Mouse (Mus musculus): ENCODE data around the gene Slc50a1.

Gene Slc50a1

DNA sequence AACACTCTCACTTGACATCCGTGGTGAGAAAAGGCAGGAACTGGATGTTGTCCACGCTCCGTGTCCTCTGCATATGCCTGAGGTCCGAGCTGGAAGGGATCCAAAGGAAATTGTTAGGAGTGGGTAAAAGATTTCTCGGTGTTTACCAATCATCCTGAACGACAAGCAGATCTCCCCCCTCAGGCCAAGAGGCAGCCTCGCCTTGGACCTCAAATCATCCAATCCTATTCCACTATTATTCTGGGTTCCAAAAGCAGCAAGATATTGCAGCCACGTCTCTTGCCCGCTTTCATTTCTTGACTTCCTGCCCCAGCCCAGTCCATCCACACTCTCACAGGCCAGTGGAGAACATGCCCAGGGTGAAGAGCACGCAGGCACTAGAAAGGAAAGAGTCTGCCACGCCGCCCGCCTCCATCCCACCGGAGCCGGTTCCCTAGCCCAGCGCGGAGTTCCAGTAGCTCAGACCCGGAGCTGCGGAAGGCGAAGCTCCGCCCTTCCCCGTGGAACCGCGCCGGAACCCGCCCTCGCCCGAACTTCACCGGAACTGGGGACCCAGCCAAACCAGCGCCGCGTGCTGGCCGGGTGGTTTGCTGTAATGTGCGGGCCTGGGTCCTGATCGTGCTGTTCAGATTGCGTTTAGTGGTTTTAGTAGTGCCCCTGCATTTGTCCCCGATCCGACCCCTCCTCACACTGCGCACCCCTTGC, at the start of gene Slc50a1:
TSS of gene Slc50a1 (minus strand) at position 520 of the 705 bp plus-strand sequence.
- peak; percentile 80 for DNase-seq

DNA sequence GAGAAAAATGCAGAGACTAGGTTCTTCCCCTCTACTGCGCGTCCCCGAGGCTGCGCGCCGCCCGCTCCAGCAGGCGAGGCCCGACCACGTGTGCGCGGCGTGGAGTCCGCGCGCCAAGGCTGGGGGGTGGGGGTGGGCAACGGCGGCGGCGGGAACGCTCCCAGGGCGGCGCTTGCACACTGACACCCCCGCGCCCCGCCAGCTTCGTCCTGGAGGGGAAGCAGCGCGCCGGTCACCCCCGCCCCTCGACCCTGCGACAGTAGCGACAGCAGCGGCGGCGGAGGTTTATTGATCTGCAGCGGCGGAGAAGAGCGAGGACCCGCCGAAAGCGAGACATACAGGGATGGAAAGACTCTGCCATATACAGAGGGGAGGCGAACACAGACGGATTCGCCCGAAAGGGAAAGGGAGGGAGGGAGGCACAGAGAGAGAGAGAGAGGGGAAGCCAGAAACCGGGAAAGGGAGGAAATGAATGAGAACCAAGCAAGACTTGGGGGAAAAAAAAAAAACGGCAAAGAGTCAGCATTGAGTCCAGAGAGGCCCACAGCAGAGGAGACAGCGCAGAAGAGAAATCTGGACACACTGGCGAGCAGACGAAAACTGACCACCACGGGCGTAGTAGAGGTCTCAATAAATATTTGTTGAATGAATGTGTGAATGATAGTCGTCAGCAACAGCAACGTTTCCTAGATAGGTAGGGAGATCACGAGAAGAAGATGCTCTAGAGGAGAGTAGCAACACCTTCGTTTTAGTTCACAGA, 49.4 kb upstream of the Slc50a1 start:
- no peak for DNase-seq

DNA sequence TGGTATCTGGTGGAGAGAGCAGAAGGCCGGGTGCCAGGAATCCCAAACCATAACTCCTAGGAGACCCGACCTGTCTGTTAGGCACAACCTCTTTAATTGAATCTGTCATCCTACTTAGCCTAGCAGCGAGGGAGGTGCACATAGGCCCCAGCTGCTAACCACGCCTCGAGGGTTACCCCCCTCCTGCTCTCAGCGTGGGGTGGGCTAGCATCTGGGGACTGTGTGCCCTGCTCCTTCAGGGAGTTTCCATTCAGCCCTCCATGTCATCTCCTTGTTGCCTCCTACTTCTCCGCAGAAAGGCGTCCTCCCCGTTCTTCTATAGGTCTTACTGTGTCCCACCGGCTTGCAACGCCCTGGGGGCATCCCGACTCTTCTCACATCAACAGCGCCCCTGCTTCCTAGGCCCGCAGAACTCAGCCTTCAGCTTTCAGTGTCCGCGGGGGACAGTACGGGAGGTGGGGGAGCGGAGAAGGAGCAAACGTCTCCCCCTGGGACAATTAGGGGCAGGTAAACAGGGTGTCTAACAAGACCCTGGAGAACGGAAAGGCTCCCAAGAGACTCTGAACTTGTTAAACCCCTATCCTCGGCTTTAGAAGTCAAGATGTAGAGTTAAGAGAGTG, 48.7 kb upstream of the Slc50a1 start:
- no peak for DNase-seq

DNA sequence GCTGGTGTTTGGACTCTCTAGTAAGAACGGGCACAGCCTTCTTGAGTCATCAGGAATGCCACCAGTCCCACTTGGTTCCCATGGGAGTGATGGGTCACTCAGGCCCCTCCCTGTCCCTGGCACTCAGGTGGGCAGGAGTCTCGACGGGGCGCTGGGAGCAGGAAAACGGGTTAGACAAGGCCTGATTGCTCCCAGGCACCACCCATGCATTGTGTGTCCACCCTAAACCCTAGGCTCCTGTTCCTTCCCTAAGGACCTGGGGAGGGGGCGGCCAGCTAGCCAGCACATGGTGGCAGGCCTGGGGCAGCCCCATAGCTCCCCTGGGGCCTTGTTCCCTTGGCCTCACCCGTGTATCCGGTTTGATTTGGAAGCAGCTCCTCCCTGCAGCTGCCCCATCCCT, 47.9 kb upstream of the Slc50a1 start:
- no peak for DNase-seq

DNA sequence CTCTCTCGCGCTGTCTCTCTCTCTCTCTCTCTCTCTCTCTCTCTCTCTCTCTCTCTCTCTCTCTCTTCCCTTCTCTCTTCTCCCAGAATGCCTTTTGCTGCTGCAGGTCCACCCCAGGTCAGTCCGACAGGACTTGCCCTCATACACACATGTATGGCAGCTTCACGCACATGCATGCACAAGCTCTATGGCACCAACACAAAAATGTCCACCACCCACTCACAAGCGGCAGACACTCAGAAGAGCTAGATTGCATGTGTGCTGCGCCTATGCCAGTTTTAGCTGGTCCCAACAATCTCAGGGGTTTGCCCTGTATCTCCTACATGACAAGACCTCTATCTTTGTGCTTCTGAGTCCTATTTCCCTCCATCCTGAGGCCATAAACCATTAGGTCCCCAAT, 46.9 kb upstream of the Slc50a1 start:
- no peak for DNase-seq

DNA sequence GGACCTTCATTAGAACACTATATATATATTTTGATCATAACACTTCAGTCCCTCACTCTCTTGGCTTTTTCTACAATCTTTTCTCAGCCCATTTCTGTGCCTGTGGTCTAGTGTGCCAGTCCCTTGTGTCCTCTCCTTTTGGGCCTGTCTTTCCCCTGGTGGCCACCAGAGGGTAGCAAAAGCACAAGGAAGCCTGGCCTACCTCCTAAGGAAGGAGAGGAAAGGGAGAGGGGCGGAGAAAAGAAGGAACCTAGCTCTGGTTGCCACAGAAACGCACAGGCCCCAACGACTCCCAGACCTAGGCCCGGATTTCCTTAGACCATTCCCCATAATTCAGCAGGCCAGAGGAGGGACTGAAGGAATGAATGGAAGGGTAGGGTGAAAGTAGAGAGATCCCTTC, 46.5 kb upstream of the Slc50a1 start:
- peak; percentile 91 for DNase-seq

DNA sequence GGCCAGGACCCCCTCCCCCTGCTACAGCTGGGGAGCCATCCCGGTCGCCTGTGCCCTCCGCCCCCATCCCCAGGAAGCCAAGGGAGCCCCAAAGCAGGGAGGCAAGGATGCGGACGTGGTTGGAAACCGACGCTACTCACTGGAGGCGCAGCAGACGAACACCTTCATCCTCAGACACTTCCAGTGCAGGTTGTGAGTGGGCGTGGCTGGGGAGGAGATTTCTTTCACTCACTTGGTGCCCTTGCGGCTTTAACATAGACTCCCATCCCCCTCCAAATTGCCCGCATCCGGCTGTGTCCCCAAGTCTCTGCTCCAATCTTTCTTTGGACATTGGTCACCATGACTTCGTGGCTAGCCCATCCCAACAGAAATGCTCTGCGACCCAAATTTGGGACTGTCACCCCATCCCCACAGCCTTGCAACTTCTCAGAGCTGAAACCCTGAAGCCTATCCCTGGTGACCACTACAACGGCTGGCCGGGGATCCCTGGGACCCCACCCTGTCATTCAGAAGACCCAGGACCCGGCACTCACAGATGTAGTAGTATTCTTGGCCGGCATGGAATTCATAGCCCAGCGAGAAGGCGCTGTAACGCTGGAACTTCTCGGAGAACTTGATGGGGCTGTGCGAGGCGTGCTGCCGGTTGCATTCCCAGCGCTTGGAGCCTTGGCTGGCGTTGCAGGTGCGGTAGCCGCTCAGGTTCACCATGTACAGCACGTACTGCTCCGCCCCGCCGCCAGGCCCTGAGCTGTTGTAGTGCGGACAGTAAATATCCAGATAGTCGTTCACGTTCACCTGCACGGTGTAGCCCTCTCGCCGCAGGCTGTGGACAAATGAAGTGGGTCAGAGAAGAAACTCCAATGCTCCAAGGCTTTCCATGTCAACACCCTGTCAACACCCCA, 45.8 kb upstream of the Slc50a1 start:
- DNase-seq: no peak

DNA sequence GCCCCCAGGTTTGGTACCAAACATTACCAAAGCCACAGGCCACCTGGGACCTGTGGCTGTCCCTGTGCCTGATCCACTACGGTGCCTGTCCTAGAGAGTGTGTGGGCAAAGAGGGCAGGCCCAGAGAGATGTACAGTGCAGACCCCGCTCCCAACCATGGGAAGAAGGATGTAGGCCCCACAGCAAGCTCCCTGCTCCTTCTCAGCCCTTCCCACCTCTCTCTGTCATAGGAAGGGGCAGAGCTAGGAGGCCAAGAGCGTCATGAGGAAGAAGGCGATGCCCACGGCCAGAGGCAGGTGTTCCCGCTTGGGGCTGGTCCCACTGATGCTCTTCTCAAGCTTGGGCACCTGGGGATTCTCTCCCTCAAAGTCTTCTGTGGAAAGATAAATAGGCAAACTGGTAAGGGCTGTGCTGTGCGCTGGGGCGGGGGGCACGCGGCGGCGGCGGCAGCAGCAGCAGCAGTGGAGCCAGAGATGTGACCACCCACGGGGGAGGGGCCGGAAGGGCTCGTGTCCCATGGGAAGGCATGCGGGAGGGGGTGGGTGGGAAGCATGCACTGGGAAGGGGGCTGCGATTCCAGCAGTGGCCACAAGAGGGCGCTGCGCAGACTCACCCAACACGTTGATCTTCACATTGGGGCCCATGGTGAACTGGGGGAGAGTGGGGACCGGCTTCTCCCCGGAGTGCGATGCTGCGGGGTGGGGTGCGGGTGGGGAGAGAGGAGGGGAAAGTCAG, 45.0 kb upstream of the Slc50a1 start:
- DNase-seq: peak; percentile 70

DNA sequence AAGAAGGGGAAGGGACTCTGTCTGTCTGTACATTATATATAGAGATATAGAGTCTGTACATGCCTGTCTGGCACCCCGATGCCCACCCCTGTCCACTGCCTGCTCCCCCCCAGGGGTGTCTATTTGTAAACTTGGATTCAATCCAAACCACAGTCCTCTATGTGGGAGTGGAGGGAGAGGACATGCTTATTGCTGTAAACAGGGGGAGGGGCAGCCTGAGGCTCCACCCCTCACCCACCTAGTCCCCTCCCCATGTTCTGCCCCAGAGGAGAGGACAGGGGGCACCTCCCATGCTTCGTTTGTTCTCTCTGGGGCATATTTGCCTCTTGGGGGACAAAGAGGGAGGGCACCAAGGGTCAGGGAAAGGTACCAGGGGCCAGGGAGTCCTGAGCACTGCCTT, 44.4 kb upstream of the Slc50a1 start:
- DNase-seq: no peak

DNA sequence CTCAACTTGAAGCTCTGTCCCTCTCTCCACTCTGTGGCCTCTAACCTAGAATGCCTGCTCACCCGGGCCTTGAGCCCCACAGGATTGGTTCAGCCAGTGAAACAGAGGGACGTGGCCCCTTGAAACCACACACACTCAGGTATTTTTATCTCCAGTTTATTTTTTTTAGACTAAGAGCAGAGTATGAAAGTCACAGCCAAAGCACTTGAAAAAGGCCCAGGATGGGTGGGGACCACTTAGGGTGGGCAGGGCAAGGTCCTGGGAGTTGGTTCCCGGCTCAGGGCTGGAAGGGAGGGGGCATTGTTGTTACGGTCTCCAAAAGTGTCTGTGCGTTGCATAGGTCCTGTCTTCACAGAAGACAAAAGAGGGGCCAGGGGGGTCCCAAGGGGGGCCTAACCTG, 44.0 kb upstream of the Slc50a1 start:
- no peak for DNase-seq

DNA sequence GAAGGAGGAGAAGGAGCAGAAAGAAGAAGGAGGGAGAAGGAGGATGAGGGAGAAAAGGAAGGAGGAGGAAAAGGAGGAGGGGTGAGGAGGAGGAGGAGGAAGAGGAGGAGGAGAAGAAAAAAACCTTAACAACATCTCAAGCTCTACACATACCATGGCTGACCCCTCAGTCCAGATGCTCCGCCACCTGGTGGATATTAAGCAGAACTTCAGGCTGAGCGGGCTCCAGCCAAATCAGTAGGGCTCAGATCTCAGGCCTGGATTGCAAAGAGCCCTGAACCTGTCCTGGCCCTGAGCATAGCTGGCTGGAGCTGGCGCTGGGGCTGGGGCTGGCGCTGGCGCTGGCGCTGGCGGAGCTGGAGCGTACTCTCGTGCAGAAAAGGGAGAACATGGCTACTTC, 37.7 kb upstream of the Slc50a1 start:
- peak; percentile 75 for DNase-seq

DNA sequence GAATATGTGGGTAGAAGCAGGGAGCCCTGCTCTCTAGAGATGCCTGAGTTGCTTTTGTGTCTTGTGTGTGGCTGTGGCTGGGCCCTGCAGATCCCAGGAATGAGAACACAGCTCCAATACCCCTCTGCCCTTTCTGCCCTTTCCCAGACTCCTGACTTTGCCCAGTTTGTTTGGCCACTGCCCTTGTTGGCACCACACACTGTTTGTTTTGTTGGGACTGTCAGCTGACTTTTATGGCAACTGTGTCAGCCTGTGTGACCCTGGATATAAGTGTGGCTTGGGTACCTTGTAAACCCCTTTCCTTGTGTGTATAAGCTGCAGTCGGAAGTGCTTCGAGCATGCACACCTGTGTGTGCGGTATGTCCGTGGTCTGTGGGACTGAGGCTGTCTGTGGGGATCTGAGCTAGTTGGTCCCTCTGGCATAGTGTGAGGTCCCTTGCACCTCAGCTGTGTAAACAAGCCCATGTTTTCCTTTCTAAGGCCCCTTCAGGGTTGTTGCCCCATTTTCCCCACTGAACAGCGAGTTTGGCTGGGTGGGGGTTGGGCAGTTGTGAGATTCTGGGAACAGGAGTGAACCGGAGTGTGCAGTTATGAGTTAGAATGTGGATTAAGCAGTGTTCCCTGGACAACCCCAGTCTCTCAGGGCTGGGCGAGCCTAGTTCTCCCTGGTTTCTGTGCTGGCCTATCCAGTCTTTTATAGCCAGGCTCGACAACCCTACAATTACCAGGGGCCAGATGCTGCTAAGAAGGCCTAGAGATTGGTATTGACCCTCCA, 35.4 kb upstream of the Slc50a1 start:
- DNase-seq: no peak

DNA sequence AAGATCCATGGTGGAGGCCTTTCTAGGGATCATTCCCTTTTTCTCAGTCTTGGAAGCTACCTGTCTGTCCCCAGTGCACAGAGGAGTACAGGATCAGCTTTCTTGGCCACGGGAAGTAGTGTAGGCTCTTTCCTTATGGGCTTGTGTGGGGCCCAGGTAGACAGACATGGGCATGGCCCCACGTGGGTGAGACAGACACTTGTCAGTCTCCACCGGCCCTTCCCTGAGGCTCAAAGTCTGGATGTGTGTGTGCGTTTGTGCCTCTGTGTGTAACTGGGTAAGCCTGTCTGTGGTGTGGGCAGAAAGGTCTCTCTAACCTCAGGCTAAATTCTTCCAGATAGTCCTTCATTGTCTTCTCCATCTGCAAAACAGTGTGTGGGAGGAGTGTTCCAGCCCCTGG, 34.7 kb upstream of the Slc50a1 start:
- no peak for DNase-seq

DNA sequence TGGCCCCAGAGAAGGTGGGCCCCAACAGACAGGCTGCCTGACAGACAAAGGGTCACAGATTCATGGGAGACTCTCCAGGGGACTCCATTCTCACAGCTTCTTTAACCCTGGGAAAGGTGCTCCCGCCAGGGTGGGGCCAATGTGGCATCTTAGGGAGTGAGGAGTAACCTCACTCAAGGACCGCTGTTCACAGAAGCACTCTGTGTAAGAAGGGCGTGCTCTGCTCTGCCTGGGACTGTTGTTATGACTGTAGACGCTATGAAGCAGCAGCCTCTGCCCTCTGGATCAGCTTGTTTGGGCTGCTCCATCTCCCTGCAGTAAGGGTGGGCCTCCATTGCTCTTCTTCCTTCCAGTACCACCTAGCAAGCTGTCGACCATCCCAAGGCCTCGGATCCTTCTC, 34.1 kb upstream of the Slc50a1 start:
- DNase-seq: no peak

DNA sequence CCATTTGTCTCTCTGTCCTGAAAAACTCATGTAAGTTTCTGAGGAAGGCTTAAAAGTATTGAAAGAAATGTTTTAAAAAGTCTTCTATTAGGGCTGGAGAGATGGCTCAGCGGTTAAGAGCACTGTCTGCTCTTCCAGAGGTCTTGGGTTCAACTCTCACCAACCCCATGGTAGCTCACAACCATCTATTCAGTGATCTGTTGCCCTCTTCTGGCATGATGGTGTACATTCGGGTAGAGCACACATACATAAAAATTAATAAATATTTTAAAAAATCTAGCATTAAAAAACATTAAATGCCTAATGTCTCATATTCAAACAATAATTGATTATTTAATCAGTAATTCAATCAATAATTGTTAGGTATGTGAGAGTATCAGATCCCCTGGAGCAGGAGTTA, 30.1 kb upstream of the Slc50a1 start:
- DNase-seq: no peak

DNA sequence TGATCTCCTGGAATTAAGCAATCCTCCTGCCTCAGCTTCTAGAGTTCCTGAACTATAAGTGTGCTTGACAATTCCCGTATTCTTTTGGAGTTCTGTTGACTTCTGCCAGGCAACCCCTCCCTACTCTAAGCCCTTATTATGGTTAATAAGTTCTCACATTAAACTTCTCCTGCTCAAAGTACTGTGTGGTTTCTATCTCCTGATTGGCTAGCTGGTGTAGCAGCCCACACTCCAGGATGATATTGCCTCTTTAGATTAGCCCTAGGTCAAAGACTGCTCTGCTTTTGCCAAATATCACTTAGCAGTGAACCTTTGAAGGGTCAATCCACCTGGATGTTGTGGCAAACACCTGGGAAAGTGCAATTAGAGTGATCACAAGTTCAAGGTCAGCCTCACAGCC, 29.7 kb upstream of the Slc50a1 start:
- no peak for DNase-seq

DNA sequence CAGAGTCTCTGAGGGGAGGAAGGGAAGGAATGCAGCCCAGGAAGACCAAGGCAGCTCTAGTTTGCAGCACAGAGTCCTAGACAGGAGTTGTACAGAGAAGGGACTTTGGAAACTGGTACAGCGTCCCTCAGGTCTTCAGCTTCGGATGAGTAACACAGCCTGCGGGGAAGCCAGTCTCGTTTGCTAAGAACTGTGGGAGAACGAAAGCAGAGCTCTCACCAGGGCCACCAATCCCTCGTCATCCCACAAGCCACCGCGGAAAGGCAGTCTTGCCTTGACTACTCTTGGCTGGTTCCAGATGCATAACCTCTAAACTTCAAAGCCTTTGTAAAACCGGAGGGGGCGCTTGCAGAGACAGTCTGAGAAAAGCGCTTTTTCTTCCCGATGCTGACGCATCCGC, 29.1 kb upstream of the Slc50a1 start:
- no peak for DNase-seq

DNA sequence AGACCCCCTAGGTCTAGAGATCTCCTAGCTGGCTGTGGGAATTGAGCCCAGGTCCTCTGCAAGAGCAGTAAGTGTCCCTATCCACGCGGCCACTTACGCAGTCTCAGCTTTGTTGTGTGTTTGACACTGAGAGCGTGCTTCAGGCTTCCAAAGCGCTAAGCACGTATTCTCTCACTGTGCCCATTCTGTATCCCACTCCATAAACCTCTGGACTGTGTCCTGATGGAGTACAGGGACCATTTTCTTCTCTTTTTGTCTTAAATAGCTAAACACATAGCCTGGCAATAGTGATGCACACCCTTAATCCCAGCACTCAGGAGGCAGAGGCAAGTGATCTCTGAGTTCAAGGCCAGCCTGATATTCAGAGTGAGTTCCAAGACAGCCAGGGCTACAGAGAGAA, 28.5 kb upstream of the Slc50a1 start:
- DNase-seq: no peak

DNA sequence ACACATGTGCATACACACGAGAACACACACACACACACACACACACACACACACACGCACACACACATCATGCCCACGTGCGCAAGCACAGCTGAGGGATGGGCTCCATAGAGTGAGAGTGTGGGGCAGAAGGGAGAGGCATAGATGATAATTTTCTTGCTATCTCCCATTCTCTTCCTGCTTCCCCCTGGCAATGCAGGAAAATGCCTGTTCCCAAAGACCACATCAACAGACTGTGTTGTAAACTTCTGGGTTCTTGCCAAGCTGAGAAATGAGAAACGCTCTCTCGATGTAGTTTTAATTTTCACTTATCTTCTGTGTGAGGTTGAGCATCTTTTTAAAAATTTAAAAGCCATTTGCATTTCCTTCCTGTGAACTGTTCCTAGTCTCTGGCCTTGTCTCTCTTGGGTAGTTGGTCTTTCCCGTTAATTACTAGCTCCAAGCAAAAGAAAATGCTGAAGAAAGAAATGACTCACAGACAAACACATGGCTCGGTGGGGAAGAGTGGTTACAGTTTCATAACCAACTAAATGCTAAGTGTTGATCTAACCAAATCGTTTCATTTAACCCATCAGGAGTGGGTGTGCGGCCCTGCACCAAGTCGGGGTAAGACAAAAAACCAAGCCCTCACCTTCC, 26.5 kb upstream of the Slc50a1 start:
- DNase-seq: no peak

DNA sequence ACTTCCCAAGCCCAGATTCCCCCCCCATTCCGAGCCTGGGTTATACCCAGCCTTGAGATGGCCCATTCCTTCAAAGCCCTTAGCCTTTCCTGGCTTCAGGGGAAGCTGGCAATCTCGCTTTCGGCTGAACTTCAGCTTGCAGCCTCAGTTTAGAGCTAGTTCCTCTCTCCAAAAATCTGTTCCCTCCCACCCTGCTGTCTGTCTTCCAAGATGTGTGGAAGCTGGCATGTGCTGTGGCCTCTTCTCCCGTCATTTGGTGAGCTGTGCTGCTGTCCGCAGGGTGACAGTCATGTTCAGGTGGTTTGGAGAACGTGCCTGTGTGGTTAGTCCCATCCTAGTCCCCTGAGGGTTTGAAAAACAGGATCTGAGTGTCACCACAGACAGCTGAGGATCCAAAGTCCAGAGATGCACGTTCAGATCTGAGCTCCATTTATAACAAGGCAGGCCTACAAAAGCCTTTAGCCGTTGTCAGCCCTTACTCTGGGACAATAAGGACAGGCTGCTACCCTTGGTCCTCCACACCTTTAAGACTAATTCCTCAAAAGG, 25.4 kb upstream of the Slc50a1 start:
- DNase-seq: no peak

DNA sequence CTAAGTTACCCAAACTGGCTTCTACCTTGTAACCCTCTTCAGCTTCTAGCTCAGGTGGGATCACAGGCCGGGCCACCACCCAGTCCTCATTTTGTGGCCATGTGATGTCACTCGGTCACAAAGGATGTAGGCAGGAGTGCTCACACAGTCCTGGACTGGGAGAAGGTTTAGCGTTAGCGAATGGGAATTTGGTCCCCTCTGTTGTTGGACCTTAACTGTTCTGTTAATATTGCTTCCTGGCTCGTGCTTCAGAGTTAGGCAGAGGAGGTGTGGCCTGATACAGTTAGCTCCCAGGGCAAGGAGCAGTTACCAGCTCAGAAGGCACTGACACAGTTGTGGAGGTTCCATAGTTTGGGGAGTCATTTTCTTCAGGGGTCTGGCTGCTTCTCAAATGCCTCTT, 23.8 kb upstream of the Slc50a1 start:
- no peak for DNase-seq

Measured in cerebellum, adult 9-10 months (tissue).